Comparison of ENCODE assay signal across 11 mouse cellular contexts in the genomic region with DNA sequence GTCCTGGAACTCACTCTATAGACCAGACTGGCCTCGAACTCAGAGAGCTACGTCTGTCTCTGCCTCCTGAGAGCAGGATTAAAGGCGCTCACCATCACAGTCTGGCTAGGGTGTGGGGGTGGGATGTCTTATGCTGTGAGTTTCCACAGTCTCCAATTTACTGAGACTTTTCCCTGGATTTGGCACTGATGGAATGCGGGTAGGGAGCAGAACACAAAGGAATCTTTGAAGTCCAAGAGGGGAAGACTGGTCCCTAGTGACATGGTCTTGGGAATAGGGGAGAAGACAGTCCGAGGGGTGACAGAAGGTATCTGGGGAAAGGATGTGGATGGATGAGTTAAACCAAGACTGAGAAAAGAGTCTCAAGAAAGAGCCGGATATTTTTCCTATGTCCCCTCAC. TPM values are rescaled to one million over a fixed set of nuclear protein-coding genes. Genes with fewer than 3 reads are reported as not detected.
DNase-seq lines count a peak whose midpoint lies in the region; ATAC-seq lines count a peak whose summit lies in the region.
"Had no signal": no experiment of that assay in that cellular context is flagged by ENCODE, and none has a peak within 500 bp of the region (broad histone marks: within the 10 kb centered on the region; RNA-seq: fewer than 3 reads in every experiment).

No protein-coding gene starts in this region.

- peaks cover 75% of the 10 kb centered on the region for H3K27me3 ChIP-seq in intestine, embryonic 14.5 days (replicated peaks; ENCODE audit: control insufficient read depth, insufficient read depth, low read length)
- H3K27me3 ChIP-seq in intestine, embryonic 15.5 days (replicated peaks), result peaks cover 59% of the 10 kb centered on the region
- H3K27me3 ChIP-seq in embryonic facial prominence, embryonic 10.5 days (replicated peaks; ENCODE audit: low read depth, poor library complexity, severe bottlenecking), result peaks cover 75% of the 10 kb centered on the region
- peaks cover 30% of the 10 kb centered on the region for H3K27me3 ChIP-seq in forebrain, embryonic 14.5 days (replicated peaks; ENCODE audit: control insufficient read depth, insufficient read depth, low read length)
- H3K27me3 ChIP-seq in midbrain, embryonic 12.5 days, result peaks cover 67% of the 10 kb centered on the region

- H3K4me1 ChIP-seq in intestine, embryonic 14.5 days (replicated peaks; ENCODE audit: control insufficient read depth, insufficient read depth, low read length), result peaks cover 15% of the 10 kb centered on the region
- peaks cover 30% of the 10 kb centered on the region for H3K4me1 ChIP-seq in intestine, embryonic 15.5 days (replicated peaks)
- H3K4me1 ChIP-seq in embryonic facial prominence, embryonic 10.5 days, result peaks cover 61% of the 10 kb centered on the region
- peaks cover 21% of the 10 kb centered on the region for H3K4me1 ChIP-seq in forebrain, embryonic 14.5 days (ENCODE audit: control insufficient read depth, insufficient read depth, low read length)
- H3K4me1 ChIP-seq in midbrain, embryonic 12.5 days, result peaks cover 51% of the 10 kb centered on the region

- no peaks in the 10 kb centered on the region for H3K36me3 ChIP-seq in intestine, embryonic 14.5 days (ENCODE audit: control insufficient read depth, insufficient read depth, low read length)
- H3K36me3 ChIP-seq in intestine, embryonic 15.5 days, result no peaks in the 10 kb centered on the region
- no peaks in the 10 kb centered on the region for H3K36me3 ChIP-seq in embryonic facial prominence, embryonic 10.5 days (replicated peaks)
- H3K36me3 ChIP-seq in forebrain, embryonic 14.5 days (ENCODE audit: control insufficient read depth, insufficient read depth, low read length), result no peaks in the 10 kb centered on the region
- no peaks in the 10 kb centered on the region for H3K36me3 ChIP-seq in midbrain, embryonic 12.5 days

- no peak overlapping the region for H3K27ac ChIP-seq in intestine, embryonic 14.5 days (ENCODE audit: low read depth)
- H3K27ac ChIP-seq in intestine, embryonic 15.5 days, result no peak overlapping the region
- no peak overlapping the region for H3K27ac ChIP-seq in embryonic facial prominence, embryonic 10.5 days (replicated peaks)
- no peak overlapping the region for H3K27ac ChIP-seq in forebrain, embryonic 14.5 days (ENCODE audit: low read depth, low read length)
- no peak overlapping the region for H3K27ac ChIP-seq in midbrain, embryonic 12.5 days (replicated peaks)

- no peak overlapping the region for H3K4me3 ChIP-seq in intestine, embryonic 14.5 days (ENCODE audit: low read depth, low read length)
- H3K4me3 ChIP-seq in intestine, embryonic 15.5 days (replicated peaks), result no peak overlapping the region
- H3K4me3 ChIP-seq in embryonic facial prominence, embryonic 10.5 days, result peak overlapping the region; percentile 77
- H3K4me3 ChIP-seq in forebrain, embryonic 14.5 days (ENCODE audit: low read depth, low read length), result peak overlapping the region; percentile 38; the same call in 1 of the 2 replicates
- H3K4me3 ChIP-seq in midbrain, embryonic 12.5 days, result peak overlapping the region; percentile 45

- 44% methylated on average over 6 of the region's 6 CpGs for WGBS in intestine, embryonic 14.5 days
- 35% methylated on average over 6 of the region's 6 CpGs for WGBS in intestine, embryonic 15.5 days
- 31% methylated on average over 6 of the region's 6 CpGs for WGBS in embryonic facial prominence, embryonic 10.5 days
- WGBS in forebrain, embryonic 14.5 days, result 36% methylated on average over 6 of the region's 6 CpGs
- 37% methylated on average over 6 of the region's 6 CpGs for WGBS in midbrain, embryonic 12.5 days

- H3K9me3 ChIP-seq in intestine, embryonic 14.5 days (ENCODE audit: control insufficient read depth, low read length), result no peaks in the 10 kb centered on the region
- H3K9me3 ChIP-seq in intestine, embryonic 15.5 days, result no peaks in the 10 kb centered on the region
- H3K9me3 ChIP-seq in embryonic facial prominence, embryonic 10.5 days, result no peaks in the 10 kb centered on the region
- H3K9me3 ChIP-seq in forebrain, embryonic 14.5 days (replicated peaks; ENCODE audit: control insufficient read depth, low read length), result no peaks in the 10 kb centered on the region
- H3K9me3 ChIP-seq in midbrain, embryonic 12.5 days, result no peaks in the 10 kb centered on the region

- no peak for ATAC-seq in intestine, embryonic 14.5 days (replicated peaks; ENCODE audit: low FRiP score, low TSS enrichment, low read depth)
- ATAC-seq in intestine, embryonic 15.5 days, result no peak
- no peak for ATAC-seq in forebrain, embryonic 14.5 days
- no peak for ATAC-seq in midbrain, embryonic 12.5 days (ENCODE audit: low FRiP score, low read depth)

- H3K4me2 ChIP-seq in intestine, embryonic 14.5 days (ENCODE audit: low read length), result 0 out of 2 replicates have a peak overlapping the region, but pooled peaks have one; percentile 39
- H3K4me2 ChIP-seq in intestine, embryonic 15.5 days (replicated peaks), result no peak overlapping the region
- peak overlapping the region; percentile 98 for H3K4me2 ChIP-seq in forebrain, embryonic 14.5 days (ENCODE audit: low read length)
- H3K4me2 ChIP-seq in midbrain, embryonic 12.5 days (replicated peaks), result peak overlapping the region; percentile 100

- no peak for DNase-seq in intestine, embryonic 14.5 days (ENCODE audit: low spot score)
- no peak for DNase-seq in embryonic facial prominence, embryonic 10.5 days (ENCODE audit: low spot score)
- no peak for DNase-seq in forebrain, embryonic 14.5 days (ENCODE audit: low spot score)
- no peak for DNase-seq in layer of hippocampus, postnatal 10 days (ENCODE audit: low spot score in 2 of 2)
- DNase-seq in adrenal gland, adult 18-20 months (ENCODE audit: low spot score in 2 of 2), result no peak
- no peak for DNase-seq in yolk sac, embryonic 10.5 days (ENCODE audit: low spot score)
- DNase-seq: kidney, adult 11 months; thymus, postnatal 36 days had no signal

- no peak overlapping the region for H3K9ac ChIP-seq in intestine, embryonic 14.5 days (ENCODE audit: low read length)
- H3K9ac ChIP-seq in intestine, embryonic 15.5 days, result no peak overlapping the region
- H3K9ac ChIP-seq in forebrain, embryonic 14.5 days (ENCODE audit: low read length), result no peak overlapping the region
- no peak overlapping the region; the same call in 1 of the 2 replicates for H3K9ac ChIP-seq in midbrain, embryonic 12.5 days (replicated peaks)

RNA-seq across cellular contexts. Expression of a gene that starts 2.8 kb away (rescaled TPM):
- polyA plus RNA-seq in intestine, embryonic 14.5 days (2014; fragmentation: Nextera tagmentation; extraction: Ambion mirVana), result 0.19 and 0.26 TPM in 2 replicates
- polyA plus RNA-seq in intestine, embryonic 15.5 days (2015; fragmentation: Nextera tagmentation; extraction: Ambion mirVana), result 0.27 and 0.36 TPM in 2 replicates
- 0.44 and 0.63 TPM in 2 replicates for polyA plus RNA-seq in embryonic facial prominence, embryonic 10.5 days (2016; fragmentation: Nextera tagmentation; extraction: Ambion mirVana)
- polyA plus RNA-seq in forebrain, embryonic 14.5 days (2014; fragmentation: Nextera tagmentation; extraction: Ambion mirVana), result 2.1 and 2.2 TPM in 2 replicates
- 2.3 and 2.6 TPM in 2 replicates for polyA plus RNA-seq in midbrain, embryonic 12.5 days (2016; fragmentation: Nextera tagmentation; extraction: Ambion mirVana)
- total RNA-seq in layer of hippocampus, postnatal 10 days (2021), result 100 to 1,000 TPM in 1 of 2 experiments, 10 to 100 TPM in 1; 93.0 to 106 TPM
- total RNA-seq in adrenal gland, adult 18-20 months (2021), result 1 to 10 TPM; 4.0 to 5.6 TPM

RNA-seq across cellular contexts. Expression of a gene that starts 15.5 kb away (rescaled TPM):
- 1.6 and 1.7 TPM in 2 replicates for polyA plus RNA-seq in intestine, embryonic 14.5 days (2014; fragmentation: Nextera tagmentation; extraction: Ambion mirVana)
- polyA plus RNA-seq in intestine, embryonic 15.5 days (2015; fragmentation: Nextera tagmentation; extraction: Ambion mirVana), result 3.1 and 3.6 TPM in 2 replicates
- polyA plus RNA-seq in embryonic facial prominence, embryonic 10.5 days (2016; fragmentation: Nextera tagmentation; extraction: Ambion mirVana), result 0.78 and 0.88 TPM in 2 replicates
- polyA plus RNA-seq in forebrain, embryonic 14.5 days (2014; fragmentation: Nextera tagmentation; extraction: Ambion mirVana), result 0.74 and 0.79 TPM in 2 replicates
- 0.45 and 0.60 TPM in 2 replicates for polyA plus RNA-seq in midbrain, embryonic 12.5 days (2016; fragmentation: Nextera tagmentation; extraction: Ambion mirVana)
- total RNA-seq in layer of hippocampus, postnatal 10 days (2021), result under 1 TPM in 1 of 2 experiments, not detected in 1; 0.98 TPM
- total RNA-seq in adrenal gland, adult 18-20 months (2021), result 1 to 10 TPM; 1.3 to 1.6 TPM
- total RNA-seq: layer of hippocampus, postnatal 25 days had no signal

RNA-seq across cellular contexts. Expression of a gene that starts 33.9 kb away (rescaled TPM):
- 69.4 and 70.6 TPM in 2 replicates for polyA plus RNA-seq in intestine, embryonic 14.5 days (2014; fragmentation: Nextera tagmentation; extraction: Ambion mirVana)
- 66.3 and 69.5 TPM in 2 replicates for polyA plus RNA-seq in intestine, embryonic 15.5 days (2015; fragmentation: Nextera tagmentation; extraction: Ambion mirVana)
- 75.0 and 77.6 TPM in 2 replicates for polyA plus RNA-seq in embryonic facial prominence, embryonic 10.5 days (2016; fragmentation: Nextera tagmentation; extraction: Ambion mirVana)
- 72.6 and 78.2 TPM in 2 replicates for polyA plus RNA-seq in forebrain, embryonic 14.5 days (2014; fragmentation: Nextera tagmentation; extraction: Ambion mirVana)
- 78.2 and 80.3 TPM in 2 replicates for polyA plus RNA-seq in midbrain, embryonic 12.5 days (2016; fragmentation: Nextera tagmentation; extraction: Ambion mirVana)
- 10 to 100 TPM; 58.3 to 67.3 TPM for total RNA-seq in layer of hippocampus, postnatal 10 days (2021)
- 100 to 1,000 TPM; 108 to 128 TPM for total RNA-seq in adrenal gland, adult 18-20 months (2021)

RNA-seq across cellular contexts. Expression of a gene that starts 39.0 kb away (rescaled TPM):
- 74.7 and 75.2 TPM in 2 replicates for polyA plus RNA-seq in intestine, embryonic 14.5 days (2014; fragmentation: Nextera tagmentation; extraction: Ambion mirVana)
- polyA plus RNA-seq in intestine, embryonic 15.5 days (2015; fragmentation: Nextera tagmentation; extraction: Ambion mirVana), result 72.0 and 76.0 TPM in 2 replicates
- polyA plus RNA-seq in embryonic facial prominence, embryonic 10.5 days (2016; fragmentation: Nextera tagmentation; extraction: Ambion mirVana), result 164 and 171 TPM in 2 replicates
- 32.6 and 33.0 TPM in 2 replicates for polyA plus RNA-seq in forebrain, embryonic 14.5 days (2014; fragmentation: Nextera tagmentation; extraction: Ambion mirVana)
- polyA plus RNA-seq in midbrain, embryonic 12.5 days (2016; fragmentation: Nextera tagmentation; extraction: Ambion mirVana), result 94.1 and 96.0 TPM in 2 replicates
- total RNA-seq in layer of hippocampus, postnatal 10 days (2021), result 10 to 100 TPM; 10.3 to 13.6 TPM
- total RNA-seq in adrenal gland, adult 18-20 months (2021), result 1 to 10 TPM; 8.3 to 9.4 TPM

RNA-seq across cellular contexts. Expression of a gene that starts 55.8 kb away (rescaled TPM):
- 0.12 and 0.20 TPM in 2 replicates for polyA plus RNA-seq in intestine, embryonic 14.5 days (2014; fragmentation: Nextera tagmentation; extraction: Ambion mirVana)
- 0.25 and 0.43 TPM in 2 replicates for polyA plus RNA-seq in intestine, embryonic 15.5 days (2015; fragmentation: Nextera tagmentation; extraction: Ambion mirVana)
- polyA plus RNA-seq in embryonic facial prominence, embryonic 10.5 days (2016; fragmentation: Nextera tagmentation; extraction: Ambion mirVana), result not detected in 2 replicates
- not detected in 2 replicates for polyA plus RNA-seq in forebrain, embryonic 14.5 days (2014; fragmentation: Nextera tagmentation; extraction: Ambion mirVana)
- not detected in 2 replicates for polyA plus RNA-seq in midbrain, embryonic 12.5 days (2016; fragmentation: Nextera tagmentation; extraction: Ambion mirVana)
- total RNA-seq in layer of hippocampus, postnatal 10 days (2021), result under 1 TPM in 1 of 2 experiments, not detected in 1; 0.11 TPM
- under 1 TPM; 0.19 to 0.43 TPM for total RNA-seq in adrenal gland, adult 18-20 months (2021)

Comparison
In these comparisons a context has a peak if more than half of its experiments do, and no peak if none do; other contexts are left out.
1. H3K4me3 ChIP-seq: peak in embryonic facial prominence, embryonic 10.5 days (single experiment), forebrain, embryonic 14.5 days (single experiment) and midbrain, embryonic 12.5 days (single experiment); none in intestine, embryonic 14.5 days (single experiment) and intestine, embryonic 15.5 days (single experiment).